ENCODE assay signal across 19 mouse cellular contexts in genomic region chr15:31502313-31502712, GRCm38 (mm10). TPM values are rescaled to one million over a fixed set of nuclear protein-coding genes. Genes with fewer than 3 reads are reported as not detected.
A peak's percentile ranks its signal among the peaks of the same experiment; 100 is the strongest.
DNase-seq lines count a peak whose midpoint lies in the region; ATAC-seq lines count a peak whose summit lies in the region.
"Had no signal": no experiment of that assay in that cellular context is flagged by ENCODE, and none has a peak within 500 bp of the region (broad histone marks: within the 10 kb centered on the region; RNA-seq: fewer than 3 reads in every experiment).

No protein-coding gene starts in this region.

- no peak overlapping the region for H3K4me2 ChIP-seq in hindbrain, embryonic 16.5 days (ENCODE audit: low read length)
- H3K4me2 ChIP-seq in hindbrain, embryonic 14.5 days (replicated peaks): no peak overlapping the region
- no peak overlapping the region for H3K4me2 ChIP-seq in midbrain, embryonic 16.5 days (ENCODE audit: low read length)
- no peak overlapping the region for H3K4me2 ChIP-seq in midbrain, embryonic 11.5 days
- H3K4me2 ChIP-seq: heart, embryonic 12.5 days; hindbrain, embryonic 15.5 days had no signal

- no peaks in the 10 kb centered on the region for H3K27me3 ChIP-seq in hindbrain, embryonic 16.5 days (replicated peaks; ENCODE audit: control insufficient read depth, insufficient read depth, low read length)
- H3K27me3 ChIP-seq in hindbrain, embryonic 14.5 days (ENCODE audit: control insufficient read depth, insufficient read depth, low read length): no peaks in the 10 kb centered on the region
- H3K27me3 ChIP-seq in midbrain, embryonic 16.5 days (ENCODE audit: control insufficient read depth, insufficient read depth, low read depth, low read length): no peaks in the 10 kb centered on the region
- no peaks in the 10 kb centered on the region for H3K27me3 ChIP-seq in midbrain, embryonic 11.5 days (ENCODE audit: control insufficient read depth, insufficient read depth, low read length)
- H3K27me3 ChIP-seq: heart, embryonic 12.5 days; hindbrain, embryonic 15.5 days; Patski had no signal

- no peak overlapping the region for H3K9ac ChIP-seq in hindbrain, embryonic 16.5 days (ENCODE audit: low read depth, low read length)
- no peak overlapping the region for H3K9ac ChIP-seq in hindbrain, embryonic 14.5 days
- H3K9ac ChIP-seq in midbrain, embryonic 16.5 days (ENCODE audit: low read depth, low read length): no peak overlapping the region
- no peak overlapping the region for H3K9ac ChIP-seq in midbrain, embryonic 11.5 days (ENCODE audit: low read length)
- H3K9ac ChIP-seq: heart, embryonic 12.5 days; hindbrain, embryonic 15.5 days had no signal

- peaks cover 6% of the 10 kb centered on the region for H3K36me3 ChIP-seq in hindbrain, embryonic 16.5 days (ENCODE audit: control insufficient read depth, insufficient read depth, low read length)
- peaks cover 35% of the 10 kb centered on the region for H3K36me3 ChIP-seq in hindbrain, embryonic 14.5 days (replicated peaks; ENCODE audit: control insufficient read depth, insufficient read depth)
- H3K36me3 ChIP-seq in midbrain, embryonic 16.5 days (ENCODE audit: control insufficient read depth, insufficient read depth, low read length): peaks cover 13% of the 10 kb centered on the region
- H3K36me3 ChIP-seq in midbrain, embryonic 11.5 days (ENCODE audit: control insufficient read depth, insufficient read depth, low read length): peaks cover 13% of the 10 kb centered on the region; the same call in 1 of the 2 replicates

- intact Hi-C loops in gastrocnemius, postnatal 36 days (cut with DNase I): no loop called here

- no peaks in the 10 kb centered on the region for H3K9me3 ChIP-seq in hindbrain, embryonic 16.5 days (ENCODE audit: control insufficient read depth, low read length)
- no peaks in the 10 kb centered on the region for H3K9me3 ChIP-seq in hindbrain, embryonic 14.5 days (ENCODE audit: control insufficient read depth, low read length)
- H3K9me3 ChIP-seq in midbrain, embryonic 16.5 days (replicated peaks; ENCODE audit: control insufficient read depth, low read length, poor library complexity, severe bottlenecking): no peaks in the 10 kb centered on the region
- no peaks in the 10 kb centered on the region for H3K9me3 ChIP-seq in midbrain, embryonic 11.5 days (ENCODE audit: control insufficient read depth, low read length)
- H3K9me3 ChIP-seq: embryonic facial prominence, embryonic 10.5 days; heart, embryonic 12.5 days; hindbrain, embryonic 10.5 days; hindbrain, embryonic 15.5 days had no signal

- ATAC-seq in hindbrain, embryonic 16.5 days: peak; percentile 20; the same call in 1 of the 2 replicates
- no peak for ATAC-seq in hindbrain, embryonic 14.5 days (ENCODE audit: low FRiP score)
- ATAC-seq in midbrain, embryonic 16.5 days: 0 out of 2 replicates have a peak, but pooled peaks have one; percentile 45
- no peak for ATAC-seq in midbrain, embryonic 11.5 days (ENCODE audit: low FRiP score)
- ATAC-seq: activated CD4-positive, CD25-positive, alpha-beta regulatory T cell, adult 4 months; inflammation-experienced regulatory T-cells, adult 6 months; intestine, postnatal 0 days; Patski had no signal

- no peak overlapping the region for H3K27ac ChIP-seq in hindbrain, embryonic 16.5 days (ENCODE audit: low read depth, low read length)
- no peak overlapping the region for H3K27ac ChIP-seq in hindbrain, embryonic 14.5 days
- H3K27ac ChIP-seq in midbrain, embryonic 16.5 days (ENCODE audit: low read length): no peak overlapping the region
- no peak overlapping the region for H3K27ac ChIP-seq in midbrain, embryonic 11.5 days (ENCODE audit: low read depth, low read length)
- H3K27ac ChIP-seq: embryonic facial prominence, embryonic 10.5 days; hindbrain, embryonic 10.5 days; hindbrain, embryonic 15.5 days had no signal

- DNase-seq in cerebellum, adult 9-11 months: peak; percentile 17
- no peak for DNase-seq in cerebellum, adult 11-12 months
- no peak for DNase-seq in hindbrain, embryonic 14.5 days (ENCODE audit: low spot score)
- no peak for DNase-seq in midbrain, embryonic 11.5 days (ENCODE audit: low spot score, missing footprints)
- no peak for DNase-seq in gastrocnemius, postnatal 36 days
- DNase-seq: adrenal gland, postnatal 14 days; cerebellum, adult 18-20 months; gastrocnemius, postnatal 14 days had no signal

- no peaks in the 10 kb centered on the region for H3K4me1 ChIP-seq in hindbrain, embryonic 16.5 days (ENCODE audit: control insufficient read depth, insufficient read depth, low read depth, low read length)
- no peaks in the 10 kb centered on the region for H3K4me1 ChIP-seq in hindbrain, embryonic 14.5 days (replicated peaks; ENCODE audit: control insufficient read depth, insufficient read depth, low read length)
- no peaks in the 10 kb centered on the region for H3K4me1 ChIP-seq in midbrain, embryonic 16.5 days (ENCODE audit: control insufficient read depth, insufficient read depth, low read length)
- H3K4me1 ChIP-seq in midbrain, embryonic 11.5 days (ENCODE audit: control insufficient read depth, insufficient read depth, low read length): no peaks in the 10 kb centered on the region
- H3K4me1 ChIP-seq: embryonic facial prominence, embryonic 10.5 days; heart, embryonic 12.5 days; hindbrain, embryonic 10.5 days; hindbrain, embryonic 15.5 days had no signal

- 90% methylated on average over 1 of the region's 1 CpGs for WGBS in hindbrain, embryonic 16.5 days
- WGBS in hindbrain, embryonic 14.5 days: 96% methylated on average over 1 of the region's 1 CpGs
- 93% methylated on average over 1 of the region's 1 CpGs for WGBS in midbrain, embryonic 16.5 days
- WGBS in midbrain, embryonic 11.5 days: 91% methylated on average over 1 of the region's 1 CpGs

- no peak overlapping the region for H3K4me3 ChIP-seq in hindbrain, embryonic 16.5 days (ENCODE audit: low read length)
- no peak overlapping the region for H3K4me3 ChIP-seq in hindbrain, embryonic 14.5 days (replicated peaks; ENCODE audit: low read length)
- H3K4me3 ChIP-seq in midbrain, embryonic 16.5 days (ENCODE audit: low read depth, low read length): no peak overlapping the region
- H3K4me3 ChIP-seq in midbrain, embryonic 11.5 days (ENCODE audit: low read depth, low read length): no peak overlapping the region
- H3K4me3 ChIP-seq: embryonic facial prominence, embryonic 10.5 days; heart, embryonic 12.5 days; hindbrain, embryonic 10.5 days; hindbrain, embryonic 15.5 days had no signal

RNA-seq across cellular contexts. Expression of gene March6, which starts 28.5 kb away (rescaled TPM):
- 68.3 and 82.9 TPM in 2 replicates for polyA plus RNA-seq in hindbrain, embryonic 16.5 days (2015; fragmentation: Nextera tagmentation; extraction: Ambion mirVana)
- polyA plus RNA-seq in hindbrain, embryonic 14.5 days (2014; fragmentation: Nextera tagmentation; extraction: Ambion mirVana): 102 and 116 TPM in 2 replicates
- polyA plus RNA-seq in midbrain, embryonic 16.5 days (2015; fragmentation: Nextera tagmentation; extraction: Ambion mirVana): 99.8 and 106 TPM in 2 replicates
- 53.9 and 55.9 TPM in 2 replicates for polyA plus RNA-seq in midbrain, embryonic 11.5 days (2014; fragmentation: Nextera tagmentation; extraction: Ambion mirVana)
- total RNA-seq in gastrocnemius, postnatal 36 days (2021): 100 to 1,000 TPM in 1 of 2 experiments, 10 to 100 TPM in 1; 99.7 to 116 TPM

RNA-seq across cellular contexts. Expression of gene Ropn1l, which starts 48.8 kb away (rescaled TPM):
- 2.0 and 2.9 TPM in 2 replicates for polyA plus RNA-seq in hindbrain, embryonic 16.5 days (2015; fragmentation: Nextera tagmentation; extraction: Ambion mirVana)
- 2.4 and 2.8 TPM in 2 replicates for polyA plus RNA-seq in hindbrain, embryonic 14.5 days (2014; fragmentation: Nextera tagmentation; extraction: Ambion mirVana)
- 2.0 and 2.5 TPM in 2 replicates for polyA plus RNA-seq in midbrain, embryonic 16.5 days (2015; fragmentation: Nextera tagmentation; extraction: Ambion mirVana)
- polyA plus RNA-seq in midbrain, embryonic 11.5 days (2014; fragmentation: Nextera tagmentation; extraction: Ambion mirVana): 3.2 and 4.0 TPM in 2 replicates
- total RNA-seq in gastrocnemius, postnatal 36 days (2021): under 1 TPM in 1 of 2 experiments, not detected in 1; 0.27 TPM
- total RNA-seq: heart, postnatal 25 days had no signal

Comparison
In these comparisons a context has a peak if more than half of its experiments do, and no peak if none do; other contexts are left out.
1. ATAC-seq: peak in hindbrain, embryonic 16.5 days (single experiment) and midbrain, embryonic 16.5 days (single experiment); none in hindbrain, embryonic 14.5 days (single experiment) and midbrain, embryonic 11.5 days (single experiment).